Mouse (Mus musculus) layer of hippocampus, adult 9-11 months (tissue): ENCODE results near the gene Vax1.

Source experiments
- DNase-seq: peaks from one replicate; pipeline ENCODE4 v3.0.0; 2022

Gene Vax1

GRCm38 (mm10) chr19:59169936-59170765 is at the start of gene Vax1:
Gene Vax1 (minus strand): TSS chr19:59170056.
- no peak for DNase-seq

- DNase-seq, result no peak
These were observed 49.1 kb upstream of the Vax1 start, which contains the start of gene Kcnk18 for GRCm38 (mm10) chr19:59218991-59219390. Gene Kcnk18 (plus strand): TSS chr19:59219214.

- no peak for DNase-seq
These were observed 47.0 kb upstream of the Vax1 start for GRCm38 (mm10) chr19:59216891-59217290.

DNA sequence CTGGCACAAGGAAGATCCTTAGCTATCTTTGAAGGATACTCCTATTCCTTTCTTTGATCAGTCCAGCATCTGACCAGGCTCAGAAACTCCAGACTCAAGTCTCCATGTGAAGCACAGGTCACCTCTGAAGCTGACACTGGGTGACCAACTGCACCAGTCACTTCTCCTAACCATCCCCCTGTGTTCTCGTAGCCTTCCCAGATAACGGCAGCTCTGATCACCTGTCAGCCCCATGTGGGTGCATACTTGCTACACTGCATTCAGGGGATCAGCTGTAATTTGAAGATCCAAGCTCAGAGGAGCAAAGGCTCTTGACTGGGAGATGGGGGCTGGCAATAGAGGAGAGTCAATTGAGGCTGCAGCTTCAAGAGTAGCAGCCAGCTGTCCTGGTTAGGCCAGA is 39.1 kb upstream of the Vax1 start:
- DNase-seq, result no peak

- peak; percentile 52 for DNase-seq
These were observed 38.6 kb upstream of the Vax1 start for GRCm38 (mm10) chr19:59208475-59208874.

GRCm38 (mm10) chr19:59198161-59198560 is 28.3 kb upstream of the Vax1 start:
- DNase-seq, result peak; percentile 29

DNA sequence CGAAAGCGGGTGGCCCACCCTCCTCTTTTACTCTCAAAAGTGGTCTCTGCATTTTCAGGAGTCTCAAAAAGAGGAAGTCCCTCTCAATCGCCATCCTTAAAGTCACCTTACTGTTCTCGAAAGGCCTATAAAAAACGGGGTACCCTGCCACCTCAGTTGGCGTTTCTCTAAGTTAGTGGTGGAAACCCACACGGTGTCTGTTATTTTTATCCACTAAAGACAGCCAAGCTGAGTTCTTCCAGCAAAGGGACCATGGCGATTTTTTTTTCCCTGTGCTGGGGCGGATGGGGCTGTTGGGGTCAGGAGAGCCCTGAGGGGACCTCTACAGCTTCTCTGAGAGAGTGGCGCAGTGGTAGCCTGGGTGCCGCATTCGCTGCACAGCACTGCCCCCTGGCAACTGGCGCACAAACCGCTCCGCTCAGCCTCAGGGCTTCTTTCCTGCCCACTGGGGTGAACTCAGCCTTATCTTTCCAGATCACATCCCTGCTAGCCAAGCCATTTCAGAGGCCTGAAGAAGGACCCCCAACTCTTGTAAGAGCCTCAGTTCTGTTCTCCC is 26.3 kb upstream of the Vax1 start:
- peak; percentile 38 for DNase-seq

DNA sequence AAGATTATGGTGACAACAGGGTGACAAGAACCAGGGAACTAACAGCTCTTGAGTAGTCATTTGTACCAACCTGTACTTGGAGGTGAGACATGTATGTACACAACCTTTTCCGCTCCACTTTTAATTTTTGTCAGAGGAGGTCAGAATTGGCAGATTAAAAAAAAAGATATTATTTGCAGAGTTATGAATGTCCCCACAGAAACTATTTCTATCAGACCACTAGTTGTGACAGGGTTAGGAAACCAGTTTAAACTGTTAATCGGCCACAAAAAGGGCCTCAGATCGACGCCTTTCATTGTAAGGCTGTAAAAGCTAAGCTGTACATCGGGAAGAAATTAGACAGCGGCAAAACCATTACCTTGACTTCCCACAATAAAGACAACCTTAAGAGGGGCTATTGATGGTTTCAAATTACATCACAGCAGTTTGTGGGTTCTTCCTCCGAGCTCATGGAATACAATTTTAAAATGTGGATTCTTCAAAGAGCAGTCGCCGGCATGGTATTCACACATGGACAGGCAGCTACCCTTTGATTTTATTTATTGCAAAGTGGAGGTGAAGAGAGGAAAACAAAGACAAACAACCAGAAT is 25.4 kb upstream of the Vax1 start:
- no peak for DNase-seq

- DNase-seq, result no peak
These were observed 24.3 kb upstream of the Vax1 start for GRCm38 (mm10) chr19:59193986-59194820.

DNA sequence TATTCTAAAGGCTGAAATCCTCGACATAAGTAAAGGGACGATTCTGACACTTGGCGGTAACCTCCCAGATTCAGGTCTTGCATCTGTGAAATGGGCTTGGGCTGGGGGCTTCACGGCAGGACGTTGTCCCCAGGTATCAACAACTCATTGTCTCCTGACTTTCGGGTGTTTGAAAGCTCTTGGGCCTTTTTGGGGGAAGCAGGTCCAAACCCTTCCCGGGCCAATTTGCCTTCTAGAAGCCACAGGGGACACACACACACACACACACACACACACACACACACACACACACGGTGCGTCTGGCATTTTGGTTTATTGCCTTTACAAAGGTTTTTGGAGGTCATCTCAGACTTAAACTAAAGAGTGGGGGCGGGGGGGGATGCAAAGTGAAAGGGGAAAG is 23.6 kb upstream of the Vax1 start:
- no peak for DNase-seq

- DNase-seq, result no peak
These were observed 22.6 kb upstream of the Vax1 start for GRCm38 (mm10) chr19:59192491-59192890.

- DNase-seq, result no peak
These were observed 21.3 kb upstream of the Vax1 start for GRCm38 (mm10) chr19:59191123-59191505.

- no peak for DNase-seq
These were observed 20.7 kb upstream of the Vax1 start for GRCm38 (mm10) chr19:59190431-59191122.

GRCm38 (mm10) chr19:59188981-59189380 is 19.1 kb upstream of the Vax1 start:
- DNase-seq, result no peak

- DNase-seq, result no peak
These were observed 14.1 kb upstream of the Vax1 start for GRCm38 (mm10) chr19:59184000-59184399.

GRCm38 (mm10) chr19:59173341-59174015 is 3.6 kb upstream of the Vax1 start:
- no peak for DNase-seq

GRCm38 (mm10) chr19:59172781-59173180 is 2.9 kb upstream of the Vax1 start:
- no peak for DNase-seq

DNA sequence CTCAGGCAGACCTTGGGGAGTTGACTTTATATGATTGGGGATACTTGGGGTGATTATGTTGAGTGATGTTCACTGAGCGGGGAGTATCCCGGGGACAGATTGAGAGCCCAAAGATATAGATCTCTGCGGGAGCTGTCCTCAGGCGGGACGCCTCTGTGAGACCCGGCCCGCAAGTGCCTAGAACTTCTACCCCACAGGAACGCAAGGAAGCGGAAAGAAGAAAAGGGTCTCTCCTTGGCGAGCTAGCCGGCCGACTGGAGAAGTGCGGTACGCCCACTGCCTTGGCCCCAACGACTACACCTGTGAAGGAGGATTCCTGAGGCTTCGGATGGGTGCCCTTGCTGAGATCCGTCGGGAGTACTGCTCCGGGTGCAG is 2.0 kb upstream of the Vax1 start:
- no peak for DNase-seq

DNA sequence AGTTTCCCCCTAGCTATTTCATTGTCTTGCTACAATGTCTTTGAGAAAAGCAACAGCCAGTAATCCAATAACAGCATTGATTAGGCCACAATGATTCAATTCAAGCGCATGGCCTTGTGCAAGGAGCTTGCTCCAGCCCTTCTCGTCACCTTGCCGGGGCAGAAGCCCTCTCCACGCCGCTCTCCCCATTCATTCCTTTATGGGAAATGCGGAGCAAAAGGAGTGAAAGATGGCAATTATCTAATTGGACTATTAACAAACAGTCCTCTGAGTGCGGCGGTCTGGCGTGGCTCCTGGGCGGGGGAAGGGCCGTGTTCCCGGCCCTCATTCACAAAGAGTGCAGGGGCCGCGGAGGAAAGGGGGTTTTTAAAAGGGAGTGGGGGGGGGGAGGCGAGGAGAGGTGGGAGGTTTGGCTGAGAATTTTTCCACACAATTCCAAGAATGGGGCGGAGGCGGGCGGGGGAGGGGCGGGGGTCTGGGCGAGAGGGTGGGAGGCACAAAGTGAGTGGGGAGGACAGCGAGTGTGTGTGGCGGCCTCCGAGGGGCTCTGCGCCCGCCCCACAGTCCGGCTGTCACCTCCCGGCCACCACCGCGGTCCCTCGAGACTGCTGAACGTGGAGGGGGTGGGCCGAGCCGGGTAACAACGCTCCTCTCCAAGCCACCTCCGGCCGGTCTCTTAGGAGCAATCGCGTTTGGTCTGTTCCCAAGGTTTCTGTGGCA is 1.5 kb upstream of the Vax1 start:
- DNase-seq, result no peak

DNA sequence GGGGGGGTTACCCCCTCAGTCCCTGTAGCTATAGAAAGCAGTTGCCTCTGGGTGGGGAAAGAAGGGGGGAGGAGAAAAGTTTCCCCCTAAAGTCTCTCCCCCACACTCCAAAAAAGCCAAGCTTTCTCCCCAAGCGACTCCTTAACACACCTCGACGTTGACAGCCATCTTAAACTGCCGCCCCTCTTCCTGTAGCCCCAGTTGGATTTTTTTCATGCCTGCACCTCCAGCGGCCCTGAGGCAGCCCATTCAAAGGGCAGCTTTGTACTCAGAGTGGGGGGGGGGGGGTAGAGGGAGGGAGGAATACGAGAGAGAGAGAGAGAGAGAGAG is 875 bp upstream of the Vax1 start:
- DNase-seq, result no peak

- no peak for DNase-seq
These were observed 517 bp downstream of the Vax1 start for GRCm38 (mm10) chr19:59169143-59169935.
